Mouse (Mus musculus) forebrain, embryonic 15.5 days (tissue): ENCODE results near the gene Rab30. TPM values are rescaled to one million over a fixed set of nuclear protein-coding genes. Genes with fewer than 3 reads are reported as not detected.

Experiments
- ATAC-seq: fragments of 200-750 bp; cut with Nextera tagmentation; replicated peaks from 2 replicates; pipeline ENCODE4 v1.8.0; 2017; ENCODE audit warnings: mild to moderate bottlenecking, moderate TSS enrichment, moderate library complexity
- H3K27ac ChIP-seq: fragments of 300-500 bp; sonication (generic); replicated peaks from 2 replicates; pipeline ENCODE4 v1.5.1; 2015; ENCODE audit warnings: mild to moderate bottlenecking, inconsistent platforms
- H3K27me3 ChIP-seq: fragments of 300-500 bp; sonication (generic); 2 replicates; pipeline ENCODE4 v1.6.1; 2015; ENCODE audit warnings: inconsistent platforms
- H3K36me3 ChIP-seq: fragments of 300-500 bp; sonication (generic); 2 replicates; pipeline ENCODE4 v1.6.1; 2015; ENCODE audit warnings: mild to moderate bottlenecking, inconsistent platforms
- H3K4me1 ChIP-seq: fragments of 300-500 bp; sonication (generic); 2 replicates; pipeline ENCODE4 v1.6.1; 2015; ENCODE audit warnings: inconsistent platforms
- H3K4me2 ChIP-seq: fragments of 300-500 bp; sonication (generic); replicated peaks from 2 replicates; pipeline ENCODE4 v1.6.1; 2015; ENCODE audit warnings: mild to moderate bottlenecking, inconsistent platforms
- H3K4me3 ChIP-seq: fragments of 300-500 bp; sonication (generic); 2 replicates; pipeline ENCODE4 v1.5.1; 2015; ENCODE audit warnings: mild to moderate bottlenecking, inconsistent platforms
- H3K9ac ChIP-seq: fragments of 300-500 bp; sonication (generic); replicated peaks from 2 replicates; pipeline ENCODE4 v1.6.1; 2015; ENCODE audit warnings: mild to moderate bottlenecking, inconsistent platforms
- H3K9me3 ChIP-seq: fragments of 300-500 bp; sonication (generic); 2 replicates; pipeline ENCODE4 v1.6.1; 2016; ENCODE audit warnings: inconsistent platforms
- WGBS: fragments of 180-500 bp; shearing (Covaris S2); methylation state at CpG from one replicate; pipeline ENCODE4 v1.1.7; 2015; ENCODE audit warnings: mixed read lengths; 5-methylcytosine and 5-hydroxymethylcytosine counted together
- polyA plus RNA-seq: library from polyadenylated mRNA; unstranded; fragments of >200 nt; fragmentation: Nextera tagmentation; extraction: Ambion mirVana; gene quantifications from 2 replicates; pipeline ENCODE4 v1.2.1, GENCODE M21; 2015

Gene Rab30
- polyA plus RNA-seq, 1 experiment from 2014 or later: 19.8 TPM

DNA sequence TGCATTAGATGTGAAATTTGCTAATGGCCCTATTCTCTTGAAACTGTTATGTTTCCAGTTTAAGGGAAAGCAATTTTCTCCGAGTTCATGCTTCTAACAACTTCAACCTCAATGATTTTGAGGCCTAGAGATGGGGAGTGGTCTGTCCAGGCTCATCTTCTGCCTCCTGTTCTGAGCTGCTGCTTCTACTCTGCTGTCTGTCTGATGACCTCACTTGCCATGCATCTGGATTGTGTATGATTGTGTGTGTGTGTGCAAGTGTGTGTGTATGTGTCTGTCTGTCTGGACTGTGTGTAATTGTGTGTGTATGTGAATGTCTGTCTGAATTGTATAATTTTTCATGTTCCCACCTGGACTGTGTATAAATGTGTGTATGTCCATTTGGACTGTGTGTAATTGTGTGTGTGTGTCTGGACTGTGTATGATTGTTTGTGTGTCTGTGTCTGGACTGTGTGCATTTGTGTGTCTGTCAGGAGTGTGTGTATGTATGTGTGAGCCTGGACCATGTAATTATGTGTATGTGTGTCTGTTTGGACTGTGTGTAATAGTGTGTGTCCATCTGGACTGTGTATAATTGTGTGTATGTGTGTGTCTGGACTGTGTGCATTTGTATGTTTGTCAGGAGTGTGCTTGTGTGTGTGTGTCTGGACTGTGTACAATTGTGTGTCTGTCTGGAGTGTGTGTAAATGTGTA is 81.2 kb downstream of the Rab30 start:
- no peak overlapping the region for H3K27ac ChIP-seq
- H3K4me1 ChIP-seq: 0 out of 2 replicates have a peak, but pooled peaks cover 3% of the 10 kb centered on the region
- H3K9ac ChIP-seq: no peak overlapping the region
- 47% methylated on average over 1 of the region's 1 CpGs for WGBS
- H3K4me3 ChIP-seq: no peak overlapping the region
- no peak for ATAC-seq
- no peaks in the 10 kb centered on the region for H3K36me3 ChIP-seq
- no peaks in the 10 kb centered on the region for H3K9me3 ChIP-seq
- no peak overlapping the region for H3K4me2 ChIP-seq
- H3K27me3 ChIP-seq: no peaks in the 10 kb centered on the region

- Histone ChIP-seq H3K27me3 (no peaks in the 10 kb centered on the region), H3K4me2 (no peak overlapping the region), H3K36me3 (no peaks in the 10 kb centered on the region), H3K4me3 (no peak overlapping the region), H3K9ac (no peak overlapping the region), H3K4me1 (0 out of 2 replicates have a peak, but pooled peaks cover 3% of the 10 kb centered on the region), H3K27ac (no peak overlapping the region), H3K9me3 (no peaks in the 10 kb centered on the region)
- ATAC-seq: no peak
- 95% methylated on average over 3 of the region's 3 CpGs for WGBS
Measured at GRCm38 (mm10) chr7:92826248-92826647, 84.8 kb downstream of the Rab30 start.

- Histone ChIP-seq H3K27me3 (no peaks in the 10 kb centered on the region), H3K4me3 (no peak overlapping the region), H3K27ac (no peak overlapping the region), H3K9me3 (no peaks in the 10 kb centered on the region), H3K36me3 (no peaks in the 10 kb centered on the region), H3K9ac (no peak overlapping the region), H3K4me2 (no peak overlapping the region), H3K4me1 (no peaks in the 10 kb centered on the region)
- no peak for ATAC-seq
- 44% methylated on average over 3 of the region's 3 CpGs for WGBS
Measured at GRCm38 (mm10) chr7:92827981-92828380, 86.6 kb downstream of the Rab30 start.

GRCm38 (mm10) chr7:92832395-92832794 is 91.0 kb downstream of the Rab30 start:
- H3K4me1 ChIP-seq: no peaks in the 10 kb centered on the region
- no peak for ATAC-seq
- H3K27ac ChIP-seq: no peak overlapping the region
- H3K4me2 ChIP-seq: no peak overlapping the region
- H3K9ac ChIP-seq: no peak overlapping the region
- no peaks in the 10 kb centered on the region for H3K27me3 ChIP-seq
- H3K36me3 ChIP-seq: peaks cover 8% of the 10 kb centered on the region; the same call in 1 of the 2 replicates
- H3K4me3 ChIP-seq: no peak overlapping the region
- WGBS: 90% methylated on average over 6 of the region's 6 CpGs
- no peaks in the 10 kb centered on the region for H3K9me3 ChIP-seq

GRCm38 (mm10) chr7:92834391-92834790 is 93.0 kb downstream of the Rab30 start:
- H3K4me3 ChIP-seq: no peak overlapping the region
- H3K27ac ChIP-seq: no peak overlapping the region
- H3K4me2 ChIP-seq: no peak overlapping the region
- no peaks in the 10 kb centered on the region for H3K9me3 ChIP-seq
- H3K27me3 ChIP-seq: no peaks in the 10 kb centered on the region
- H3K9ac ChIP-seq: no peak overlapping the region
- no peaks in the 10 kb centered on the region for H3K4me1 ChIP-seq
- 88% methylated on average over 2 of the region's 2 CpGs for WGBS
- peaks cover 8% of the 10 kb centered on the region; the same call in 1 of the 2 replicates for H3K36me3 ChIP-seq
- ATAC-seq: no peak

DNA sequence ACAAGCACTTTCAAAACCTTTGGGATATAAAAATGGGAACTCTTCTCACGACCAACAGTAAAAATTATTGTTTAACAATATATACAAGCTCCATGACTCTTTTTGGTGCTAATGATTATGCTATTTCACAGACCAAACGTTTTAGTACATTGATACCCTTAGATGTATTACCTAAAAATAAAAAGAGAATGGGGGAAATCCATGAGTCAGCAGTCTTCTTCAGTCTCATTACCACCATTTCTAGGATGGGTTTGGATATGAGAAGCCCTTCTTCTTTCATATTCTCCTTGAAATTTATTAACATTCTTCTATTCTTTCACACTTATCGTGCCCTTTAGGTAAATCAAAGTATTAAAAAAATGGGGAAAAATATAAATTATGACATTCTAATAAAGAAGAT is 95.0 kb downstream of the Rab30 start:
- Histone ChIP-seq H3K27ac (no peak overlapping the region), H3K36me3 (peaks cover 8% of the 10 kb centered on the region; the same call in 1 of the 2 replicates), H3K4me1 (no peaks in the 10 kb centered on the region), H3K27me3 (no peaks in the 10 kb centered on the region), H3K9ac (no peak overlapping the region), H3K4me2 (no peak overlapping the region), H3K4me3 (no peak overlapping the region), H3K9me3 (no peaks in the 10 kb centered on the region)
- WGBS: 84% methylated on average over 3 of the region's 3 CpGs
- ATAC-seq: no peak

DNA sequence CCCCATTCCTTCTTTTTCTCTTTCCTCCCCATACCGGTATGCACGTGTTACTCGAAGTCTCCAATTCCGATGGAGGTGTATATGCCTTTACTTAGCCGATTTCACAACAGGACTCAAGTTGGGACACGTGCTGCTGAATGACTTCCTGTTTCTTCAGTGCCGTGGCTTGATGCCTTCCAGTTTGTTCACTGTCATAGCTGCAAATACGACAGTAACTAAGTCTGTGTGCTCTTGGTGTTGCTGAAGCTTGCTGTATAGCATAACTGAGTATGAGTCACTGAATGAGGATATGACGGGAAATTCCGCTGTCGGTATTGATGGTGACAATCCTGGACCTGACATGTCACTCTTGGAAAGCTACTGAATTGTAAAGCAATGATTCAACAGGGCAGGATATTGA is 95.8 kb downstream of the Rab30 start:
- Histone ChIP-seq H3K9ac (no peak overlapping the region), H3K36me3 (peaks cover 8% of the 10 kb centered on the region; the same call in 1 of the 2 replicates), H3K27ac (no peak overlapping the region), H3K4me3 (no peak overlapping the region), H3K9me3 (no peaks in the 10 kb centered on the region), H3K4me1 (no peaks in the 10 kb centered on the region), H3K27me3 (no peaks in the 10 kb centered on the region), H3K4me2 (no peak overlapping the region)
- WGBS: 91% methylated on average over 11 of the region's 11 CpGs
- ATAC-seq: no peak

DNA sequence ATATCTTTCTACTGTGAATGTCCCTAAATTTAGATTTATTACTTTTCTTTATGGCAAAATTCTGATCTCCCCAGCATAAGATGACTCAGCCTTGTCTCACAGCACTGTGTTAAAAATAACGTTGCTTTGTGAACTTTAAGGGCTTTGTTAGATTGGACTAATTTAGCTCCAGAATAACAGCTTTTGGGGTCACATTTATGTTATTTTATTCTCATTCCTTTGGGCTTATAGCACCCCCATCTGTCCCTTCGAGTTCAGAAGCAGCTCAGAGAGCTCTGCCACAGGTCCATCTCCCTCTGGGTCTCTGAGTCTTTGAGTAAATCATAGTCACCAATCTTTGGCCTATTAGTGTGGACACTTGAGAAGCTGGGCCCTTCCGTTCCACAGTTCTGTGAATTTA is 96.5 kb downstream of the Rab30 start:
- Histone ChIP-seq H3K9me3 (no peaks in the 10 kb centered on the region), H3K27ac (no peak overlapping the region), H3K4me2 (no peak overlapping the region), H3K36me3 (peaks cover 8% of the 10 kb centered on the region; the same call in 1 of the 2 replicates), H3K4me3 (no peak overlapping the region), H3K27me3 (no peaks in the 10 kb centered on the region), H3K9ac (no peak overlapping the region), H3K4me1 (no peaks in the 10 kb centered on the region)
- no peak for ATAC-seq
- 70% methylated on average over 3 of the region's 3 CpGs for WGBS

- H3K27me3 ChIP-seq: no peaks in the 10 kb centered on the region
- H3K27ac ChIP-seq: no peak overlapping the region
- no peak overlapping the region for H3K4me2 ChIP-seq
- H3K9ac ChIP-seq: no peak overlapping the region
- WGBS: 86% methylated on average over 2 of the region's 2 CpGs
- no peak overlapping the region for H3K4me3 ChIP-seq
- no peak for ATAC-seq
- no peaks in the 10 kb centered on the region for H3K4me1 ChIP-seq
- no peaks in the 10 kb centered on the region for H3K36me3 ChIP-seq
- H3K9me3 ChIP-seq: no peaks in the 10 kb centered on the region
Measured at GRCm38 (mm10) chr7:92842254-92842653, 100.9 kb downstream of the Rab30 start.

GRCm38 (mm10) chr7:92848246-92848645 is 106.8 kb downstream of the Rab30 start:
- Histone ChIP-seq H3K9me3 (no peaks in the 10 kb centered on the region), H3K27ac (no peak overlapping the region), H3K4me2 (no peak overlapping the region), H3K4me3 (no peak overlapping the region), H3K27me3 (no peaks in the 10 kb centered on the region), H3K36me3 (no peaks in the 10 kb centered on the region), H3K4me1 (no peaks in the 10 kb centered on the region), H3K9ac (no peak overlapping the region)
- no peak for ATAC-seq
- WGBS: 90% methylated on average over 3 of the region's 3 CpGs

- Histone ChIP-seq H3K27ac (no peak overlapping the region), H3K9ac (no peak overlapping the region), H3K27me3 (no peaks in the 10 kb centered on the region), H3K9me3 (no peaks in the 10 kb centered on the region), H3K36me3 (peaks cover 2% of the 10 kb centered on the region; the same call in 1 of the 2 replicates), H3K4me1 (no peaks in the 10 kb centered on the region), H3K4me2 (no peak overlapping the region), H3K4me3 (no peak overlapping the region)
- WGBS: 27% methylated on average over 2 of the region's 2 CpGs
- ATAC-seq: no peak
Measured at GRCm38 (mm10) chr7:92866526-92866925, 125.1 kb downstream of the Rab30 start.

GRCm38 (mm10) chr7:92870161-92870560 is 128.8 kb downstream of the Rab30 start:
- Histone ChIP-seq H3K4me1 (peaks cover 8% of the 10 kb centered on the region), H3K4me2 (no peak overlapping the region), H3K27me3 (no peaks in the 10 kb centered on the region), H3K9me3 (no peaks in the 10 kb centered on the region), H3K36me3 (no peaks in the 10 kb centered on the region), H3K9ac (no peak overlapping the region), H3K27ac (no peak overlapping the region), H3K4me3 (no peak overlapping the region)
- ATAC-seq: no peak
- 71% methylated on average over 3 of the region's 3 CpGs for WGBS

DNA sequence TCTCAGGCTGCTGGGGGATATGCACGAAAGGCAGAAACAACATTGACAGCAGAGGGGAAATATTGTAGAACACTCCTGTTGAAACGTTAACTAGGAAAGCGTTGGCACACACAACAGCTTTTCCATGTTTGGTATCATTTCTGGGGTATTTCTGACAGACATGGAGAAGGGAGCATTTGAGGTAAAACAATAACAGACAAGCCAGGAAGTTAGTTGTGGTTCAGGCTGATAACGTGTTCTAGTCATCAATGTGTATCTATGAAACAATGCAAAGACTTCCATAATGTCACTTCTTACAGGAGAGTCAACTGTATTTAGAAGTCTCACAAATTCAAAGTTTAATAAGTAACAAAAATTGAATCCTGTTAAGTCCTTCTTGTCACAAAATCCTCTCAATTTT is 130.2 kb downstream of the Rab30 start:
- no peak overlapping the region for H3K9ac ChIP-seq
- no peaks in the 10 kb centered on the region for H3K36me3 ChIP-seq
- no peaks in the 10 kb centered on the region for H3K27me3 ChIP-seq
- WGBS: 95% methylated on average over 4 of the region's 4 CpGs
- no peak overlapping the region for H3K27ac ChIP-seq
- no peak for ATAC-seq
- H3K4me3 ChIP-seq: no peak overlapping the region
- no peak overlapping the region for H3K4me2 ChIP-seq
- no peaks in the 10 kb centered on the region for H3K9me3 ChIP-seq
- H3K4me1 ChIP-seq: peaks cover 20% of the 10 kb centered on the region
